Mouse (Mus musculus) liver, adult 2 months (tissue): ENCODE results near the gene Klrb1. TPM values are rescaled to one million over a fixed set of nuclear protein-coding genes. Genes with fewer than 3 reads are reported as not detected.
"Not testable (repeated sequence)": the region's sequence is repeated elsewhere in the genome, so short reads cannot be mapped to it uniquely, and the experiment has no call there.

Source experiments
- DNase-seq: peaks from one replicate; pipeline ENCODE4 v3.0.0-alpha.2; 2011; ENCODE audit warnings: low read depth, low spot score; ENCODE audit errors: extremely low read depth
- H3K27ac ChIP-seq: fragments of 200-500 bp; replicated peaks from 2 replicates; pipeline ENCODE4 v1.5.1; 2012; ENCODE audit warnings: low read depth, mild to moderate bottlenecking, control low read depth, inconsistent platforms, low read length; ENCODE audit not compliant: insufficient read depth
- H3K27me3 ChIP-seq: fragments of 200-500 bp; 2 replicates; pipeline ENCODE4 v1.6.1; 2012; ENCODE audit warnings: mild to moderate bottlenecking, moderate library complexity, low read length, inconsistent platforms; ENCODE audit not compliant: control insufficient read depth, insufficient read depth
- H3K36me3 ChIP-seq: fragments of 200-500 bp; 2 replicates; pipeline ENCODE4 v1.6.1; 2012; ENCODE audit warnings: low read length, inconsistent platforms; ENCODE audit not compliant: control insufficient read depth, insufficient read depth
- H3K4me1 ChIP-seq: fragments of 200-500 bp; 2 replicates; pipeline ENCODE4 v1.6.1; 2011; ENCODE audit warnings: low read length; ENCODE audit not compliant: control insufficient read depth, insufficient read depth
- H3K4me3 ChIP-seq: fragments of 200-500 bp; 2 replicates; pipeline ENCODE4 v1.5.1; 2011; ENCODE audit warnings: low read depth, mild to moderate bottlenecking, control low read depth, low read length, moderate library complexity; ENCODE audit not compliant: insufficient read depth
- H3K79me2 ChIP-seq: fragments of 200-500 bp; 2 replicates; pipeline ENCODE4 v1.6.1; 2012; ENCODE audit warnings: inconsistent platforms, mild to moderate bottlenecking, low read length, moderate library complexity; ENCODE audit not compliant: control insufficient read depth, insufficient read depth
- H3K9ac ChIP-seq: fragments of 200-500 bp; 2 replicates; pipeline ENCODE4 v1.6.1; 2012; ENCODE audit warnings: low read depth, mild to moderate bottlenecking, control low read depth, inconsistent platforms, low read length
- CTCF ChIP-seq: fragments of 200-500 bp; IDR thresholded peaks from 2 replicates; pipeline ENCODE4 v1.5.1; 2011; ENCODE audit warnings: low read depth, low read length, control low read depth
- POLR2A ChIP-seq: fragments of 200-500 bp; IDR thresholded peaks from 2 replicates; pipeline ENCODE4 v1.6.1; 2011; ENCODE audit warnings: low read length, control low read depth; ENCODE audit not compliant: insufficient read depth; ENCODE audit errors: extremely low read depth
- WGBS: fragments of 180-500 bp; shearing (Covaris S2); methylation state at CpG from one replicate; pipeline ENCODE4 v1.1.7; 2018; 5-methylcytosine and 5-hydroxymethylcytosine counted together
- polyA plus RNA-seq: library from polyadenylated mRNA; depleted of rRNA; stranded (reverse); fragments of >200 nt; gene quantifications from 2 replicates; pipeline ENCODE4 v1.2.3, GENCODE M21; 2012
- total RNA-seq: library from RNA; depleted of rRNA; stranded (reverse); fragments of >200 nt; gene quantifications from 2 replicates; pipeline ENCODE4 v1.2.3, GENCODE M21; 2014

Gene Klrb1
- total and polyA plus RNA-seq, 2 experiments, result not detected

DNA sequence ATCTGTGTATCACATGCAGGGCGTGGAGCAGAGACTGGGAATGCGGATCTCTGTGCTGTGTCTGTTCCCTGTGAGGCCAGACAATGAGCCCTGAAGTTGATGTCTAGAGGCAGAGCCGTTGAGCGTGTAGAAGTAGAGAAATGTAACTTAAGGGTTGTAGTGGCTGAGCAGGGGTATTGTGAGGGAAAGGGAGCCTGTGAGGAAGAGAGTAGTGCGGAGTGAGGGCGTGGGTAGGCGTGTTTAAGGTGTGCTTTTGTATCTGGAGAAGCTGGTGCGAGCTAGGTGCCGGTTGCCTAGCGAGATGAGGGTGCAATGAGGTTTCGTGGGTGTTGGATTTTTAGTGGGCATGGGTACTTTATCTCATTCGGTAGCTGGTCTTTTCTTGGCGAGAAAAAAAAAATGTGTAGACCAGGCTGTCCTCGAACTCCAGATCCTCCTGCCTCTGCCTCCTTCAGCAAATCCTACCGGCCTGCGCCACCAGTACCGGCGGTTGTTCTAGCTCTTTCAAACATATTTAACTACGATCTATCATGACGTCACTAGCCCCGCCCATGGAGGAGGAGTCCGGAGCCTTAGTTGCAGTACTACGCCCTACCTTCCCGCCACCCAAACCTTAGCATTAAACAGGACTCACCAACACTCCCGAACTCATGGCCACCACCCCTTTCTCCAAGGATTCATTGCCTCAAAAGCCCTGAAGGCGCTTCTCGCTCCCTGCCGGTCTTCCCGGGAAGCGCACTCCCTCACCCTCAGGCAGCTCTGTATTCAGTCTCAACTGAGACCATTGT is 41.1 kb upstream of the Klrb1 start:
- DNase-seq, result peak; percentile 97
- H3K4me3 ChIP-seq, result peak overlapping the region; percentile 41
- H3K27ac ChIP-seq, result no peak overlapping the region
- TF ChIP-seq POLR2A (no peak), CTCF (peak; percentile 82)
- no peaks in the 10 kb centered on the region for H3K36me3 ChIP-seq
- 6% methylated on average over 30 of the region's 30 CpGs for WGBS
- H3K4me1 ChIP-seq, result peaks cover 1% of the 10 kb centered on the region; the same call in 1 of the 2 replicates
- H3K79me2 ChIP-seq, result no peaks in the 10 kb centered on the region
- H3K9ac ChIP-seq, result no peak overlapping the region
- no peaks in the 10 kb centered on the region for H3K27me3 ChIP-seq

DNA sequence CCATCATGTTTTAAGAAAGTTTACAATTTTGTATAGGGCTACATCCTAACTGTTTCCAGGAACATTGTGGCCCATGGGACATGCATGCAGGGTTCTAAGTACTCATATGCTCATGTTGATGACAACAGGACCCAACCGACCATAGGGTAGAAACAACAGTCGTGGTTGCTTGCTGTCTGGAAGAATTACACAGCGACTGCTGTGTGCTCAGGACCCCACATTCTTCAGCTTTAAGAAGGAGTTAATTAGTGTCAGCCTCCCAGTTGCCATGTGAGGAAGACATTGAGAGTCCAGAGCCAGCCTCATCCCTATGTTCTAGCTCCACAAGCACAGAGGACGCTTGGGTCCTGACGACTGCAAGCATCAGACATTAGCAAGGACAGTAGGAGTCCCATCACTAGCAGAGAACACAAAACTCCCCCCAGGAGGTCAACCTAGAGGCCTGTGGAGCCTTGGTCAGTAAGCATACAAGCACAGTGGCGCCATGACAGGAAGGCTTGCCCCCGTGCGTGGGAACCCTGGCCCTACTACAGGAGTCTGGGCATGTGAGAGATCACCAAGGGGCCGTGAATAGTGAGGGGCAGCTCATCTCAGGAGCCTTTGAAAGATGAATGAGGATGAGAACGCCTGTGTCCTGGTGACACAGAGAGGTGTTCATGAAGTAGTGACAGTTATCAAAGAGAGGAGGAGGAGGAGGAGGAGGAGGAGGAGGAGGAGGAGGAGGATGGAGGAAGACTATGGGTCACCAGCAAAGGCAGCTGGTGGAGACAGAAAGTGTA is 40.2 kb upstream of the Klrb1 start:
- not testable (repeated sequence) for H3K9ac ChIP-seq, H3K27me3 ChIP-seq, H3K27ac ChIP-seq, H3K4me1 ChIP-seq, H3K4me3 ChIP-seq, H3K36me3 ChIP-seq, H3K79me2 ChIP-seq, DNase-seq
- WGBS, result 89% methylated on average over 10 of the region's 10 CpGs

DNA sequence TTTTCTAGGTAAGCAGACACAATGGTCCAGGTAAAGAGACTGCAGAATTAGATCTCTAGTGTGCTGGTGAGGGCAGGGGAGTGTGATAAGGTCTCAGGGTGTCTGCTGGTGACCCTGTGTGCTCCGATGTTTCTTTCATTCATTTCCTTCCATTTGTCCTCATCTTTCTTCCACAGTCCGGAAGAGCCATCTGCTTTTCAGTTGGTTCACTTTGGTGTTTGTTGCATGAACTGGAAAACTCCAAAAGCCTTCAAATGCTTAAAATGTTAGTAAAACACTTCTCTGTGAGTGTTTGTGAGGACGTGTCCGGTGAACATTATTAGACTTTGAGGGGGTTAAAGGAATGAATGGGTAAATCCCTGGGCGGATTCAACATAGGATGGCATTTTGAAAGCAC is 38.3 kb upstream of the Klrb1 start:
- no peaks in the 10 kb centered on the region for H3K27me3 ChIP-seq
- H3K4me3 ChIP-seq, result no peak overlapping the region
- TF ChIP-seq CTCF (no peak), POLR2A (no peak)
- no peak overlapping the region for H3K27ac ChIP-seq
- H3K9ac ChIP-seq, result no peak overlapping the region
- WGBS, result 52% methylated on average over 5 of the region's 5 CpGs
- no peaks in the 10 kb centered on the region for H3K36me3 ChIP-seq
- DNase-seq, result no peak
- H3K4me1 ChIP-seq, result peaks cover 1% of the 10 kb centered on the region; the same call in 1 of the 2 replicates
- H3K79me2 ChIP-seq, result no peaks in the 10 kb centered on the region

DNA sequence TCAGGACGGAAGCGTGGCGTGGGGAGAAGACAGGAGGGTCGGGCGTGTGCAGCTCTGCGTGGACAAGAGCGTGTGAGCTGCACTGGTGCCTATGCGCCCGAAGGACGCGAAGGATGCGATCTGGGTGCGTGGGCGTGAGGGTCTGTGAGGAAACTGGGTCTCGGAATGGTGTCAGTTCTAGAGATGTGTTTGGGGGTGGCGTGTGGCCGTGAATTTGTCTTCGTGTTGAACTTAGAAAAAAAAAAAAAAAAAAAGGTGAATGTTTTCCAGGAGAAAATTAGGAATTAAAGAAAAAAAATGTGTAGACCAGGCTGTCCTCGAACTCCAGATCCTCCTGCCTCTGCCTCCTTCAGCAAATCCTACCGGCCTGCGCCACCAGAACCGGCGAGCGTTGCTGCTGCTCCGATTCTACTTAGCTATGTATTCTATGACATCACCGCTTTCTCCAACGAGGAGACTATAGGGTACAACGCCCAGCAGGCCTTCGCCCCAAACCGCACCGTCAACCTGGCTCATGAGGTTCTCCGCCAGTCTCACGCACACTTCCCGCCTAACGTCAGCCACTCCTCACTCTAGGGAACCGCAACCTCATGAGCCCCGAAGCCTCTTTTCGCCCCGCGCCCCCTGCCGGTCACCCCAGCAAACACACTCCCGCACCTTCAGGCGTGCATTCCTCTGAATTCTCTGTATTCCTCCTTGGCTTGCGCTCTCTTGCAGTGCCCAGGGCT is 37.7 kb upstream of the Klrb1 start:
- peak overlapping the region; percentile 79 for H3K4me3 ChIP-seq
- H3K27ac ChIP-seq, result peak overlapping the region; percentile 70
- peak; percentile 70 for TF ChIP-seq CTCF
- not testable (repeated sequence) for H3K4me1 ChIP-seq, H3K36me3 ChIP-seq, H3K79me2 ChIP-seq, H3K27me3 ChIP-seq
- DNase-seq, result peak; percentile 69
- under 1% methylated on average over 44 of the region's 44 CpGs for WGBS
- peak overlapping the region; percentile 73 for H3K9ac ChIP-seq

DNA sequence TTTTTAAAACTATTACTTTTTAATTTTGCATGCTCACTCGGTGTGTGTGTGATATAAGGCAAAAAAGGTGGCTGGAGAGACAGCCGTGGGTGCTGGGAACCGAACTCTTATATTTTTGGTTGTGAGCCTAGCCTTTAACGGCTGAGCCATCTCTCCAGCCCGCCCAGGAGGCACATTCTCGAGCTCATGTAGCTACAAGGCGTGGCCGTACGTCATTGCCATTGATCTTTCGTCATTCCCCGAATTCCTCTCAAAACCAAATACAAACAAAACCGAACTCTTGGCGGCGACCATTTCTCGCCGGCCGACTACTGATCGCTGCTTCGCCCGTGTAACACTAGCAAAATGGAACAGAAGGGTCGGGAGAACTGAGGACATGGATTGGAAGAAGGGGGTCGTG is 37.2 kb upstream of the Klrb1 start:
- not testable (repeated sequence) for H3K36me3 ChIP-seq, H3K4me1 ChIP-seq, H3K79me2 ChIP-seq, H3K27me3 ChIP-seq
- DNase-seq, result peak; percentile 83
- H3K4me3 ChIP-seq, result peak overlapping the region; percentile 79
- WGBS, result under 1% methylated on average over 22 of the region's 22 CpGs
- peak overlapping the region; percentile 70 for H3K27ac ChIP-seq
- H3K9ac ChIP-seq, result peak overlapping the region; percentile 73
